Comparison of ENCODE assay signal across 15 mouse cellular contexts in the genomic region with DNA sequence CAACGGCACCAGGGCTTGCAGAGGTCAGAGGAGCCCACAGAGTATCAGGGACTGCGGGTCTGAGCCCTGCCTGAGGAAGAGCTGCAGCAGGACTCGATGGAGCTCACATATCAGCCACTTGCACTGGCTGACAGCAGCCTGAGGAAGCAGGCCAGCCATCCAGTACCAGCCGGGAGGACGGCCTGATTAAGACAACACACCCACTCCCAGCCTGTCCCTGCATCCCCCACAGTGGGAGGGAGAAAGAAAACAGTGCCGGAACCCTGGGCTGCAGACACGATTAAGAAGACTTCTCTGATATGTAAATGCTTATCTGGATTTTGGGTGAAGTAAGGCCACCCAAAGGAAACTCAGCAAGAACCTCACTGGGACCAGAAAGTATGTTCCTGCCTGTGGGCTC. TPM values are rescaled to one million over a fixed set of nuclear protein-coding genes. Genes with fewer than 3 reads are reported as not detected.
DNase-seq lines count a peak whose midpoint lies in the region; ATAC-seq lines count a peak whose summit lies in the region.
"Had no signal": no experiment of that assay in that cellular context is flagged by ENCODE, and none has a peak within 500 bp of the region (broad histone marks: within the 10 kb centered on the region; RNA-seq: fewer than 3 reads in every experiment).

No protein-coding gene starts in this region.

- H3K9ac ChIP-seq in kidney, embryonic 15.5 days = no peak overlapping the region
- peak overlapping the region; percentile 23; the same call in 1 of the 2 replicates for H3K9ac ChIP-seq in midbrain, embryonic 13.5 days (replicated peaks)
- no peak overlapping the region for H3K9ac ChIP-seq in midbrain, embryonic 11.5 days (ENCODE audit: low read length)
- H3K9ac ChIP-seq in neural tube, embryonic 14.5 days (replicated peaks; ENCODE audit: low read depth, low read length) = no peak overlapping the region
- H3K9ac ChIP-seq: embryonic facial prominence, embryonic 13.5 days; forebrain, embryonic 12.5 days; intestine, embryonic 15.5 days had no signal

- no peak overlapping the region for H3K4me3 ChIP-seq in kidney, embryonic 15.5 days (replicated peaks)
- no peak overlapping the region for H3K4me3 ChIP-seq in midbrain, embryonic 13.5 days (replicated peaks)
- no peak overlapping the region for H3K4me3 ChIP-seq in midbrain, embryonic 11.5 days (ENCODE audit: low read depth, low read length)
- H3K4me3 ChIP-seq in neural tube, embryonic 14.5 days (ENCODE audit: low read depth, low read length) = no peak overlapping the region
- H3K4me3 ChIP-seq: embryonic facial prominence, embryonic 13.5 days; forebrain, embryonic 12.5 days; hindbrain, embryonic 10.5 days; intestine, embryonic 15.5 days; limb, embryonic 13.5 days had no signal

- H3K9me3 ChIP-seq in kidney, embryonic 15.5 days (replicated peaks) = 0 out of 2 replicates have a peak, but pooled peaks cover 5% of the 10 kb centered on the region
- no peaks in the 10 kb centered on the region for H3K9me3 ChIP-seq in midbrain, embryonic 13.5 days
- H3K9me3 ChIP-seq in midbrain, embryonic 11.5 days (ENCODE audit: control insufficient read depth, low read length) = no peaks in the 10 kb centered on the region
- no peaks in the 10 kb centered on the region for H3K9me3 ChIP-seq in neural tube, embryonic 14.5 days (ENCODE audit: control insufficient read depth, low read length)
- H3K9me3 ChIP-seq: embryonic facial prominence, embryonic 13.5 days; forebrain, embryonic 12.5 days; hindbrain, embryonic 10.5 days; intestine, embryonic 15.5 days; limb, embryonic 13.5 days had no signal

- ATAC-seq in kidney, embryonic 15.5 days (replicated peaks; ENCODE audit: low FRiP score) = no peak
- ATAC-seq in midbrain, embryonic 13.5 days = no peak
- no peak for ATAC-seq in midbrain, embryonic 11.5 days (ENCODE audit: low FRiP score)
- no peak for ATAC-seq in neural tube, embryonic 14.5 days (ENCODE audit: low read depth)
- ATAC-seq: intestine, embryonic 15.5 days had no signal

- H3K27me3 ChIP-seq in kidney, embryonic 15.5 days = no peaks in the 10 kb centered on the region
- H3K27me3 ChIP-seq in midbrain, embryonic 13.5 days = no peaks in the 10 kb centered on the region
- no peaks in the 10 kb centered on the region for H3K27me3 ChIP-seq in midbrain, embryonic 11.5 days (ENCODE audit: control insufficient read depth, insufficient read depth, low read length)
- no peaks in the 10 kb centered on the region for H3K27me3 ChIP-seq in neural tube, embryonic 14.5 days (ENCODE audit: control insufficient read depth, insufficient read depth, low read length)
- H3K27me3 ChIP-seq: embryonic facial prominence, embryonic 13.5 days; forebrain, embryonic 12.5 days; intestine, embryonic 15.5 days; limb, embryonic 13.5 days had no signal

- H3K4me2 ChIP-seq in kidney, embryonic 15.5 days = no peak overlapping the region
- H3K4me2 ChIP-seq in midbrain, embryonic 13.5 days (replicated peaks) = no peak overlapping the region
- no peak overlapping the region for H3K4me2 ChIP-seq in midbrain, embryonic 11.5 days
- no peak overlapping the region for H3K4me2 ChIP-seq in neural tube, embryonic 14.5 days (ENCODE audit: low read depth, low read length)
- H3K4me2 ChIP-seq: embryonic facial prominence, embryonic 13.5 days; forebrain, embryonic 12.5 days; intestine, embryonic 15.5 days had no signal

- H3K27ac ChIP-seq in kidney, embryonic 15.5 days = 0 out of 2 replicates have a peak overlapping the region, but pooled peaks have one; percentile 14
- H3K27ac ChIP-seq in midbrain, embryonic 13.5 days = no peak overlapping the region
- H3K27ac ChIP-seq in midbrain, embryonic 11.5 days (ENCODE audit: low read depth, low read length) = no peak overlapping the region
- H3K27ac ChIP-seq in neural tube, embryonic 14.5 days (ENCODE audit: low read depth, low read length) = peak overlapping the region; percentile 18; the same call in 1 of the 2 replicates
- H3K27ac ChIP-seq: embryonic facial prominence, embryonic 13.5 days; forebrain, embryonic 12.5 days; hindbrain, embryonic 10.5 days; intestine, embryonic 15.5 days; limb, embryonic 13.5 days; stomach, postnatal 0 days had no signal

- no peak for DNase-seq in kidney, adult 18-20 months
- DNase-seq in midbrain, embryonic 11.5 days (ENCODE audit: low spot score, missing footprints) = no peak
- DNase-seq in ZHBTc4 (ENCODE audit: low read depth, low spot score) = peak; percentile 45
- DNase-seq in retina, postnatal 1 day = no peak
- DNase-seq: gastrocnemius, postnatal 10 days; lung, postnatal 4 days had no signal

- peaks cover 42% of the 10 kb centered on the region for H3K4me1 ChIP-seq in kidney, embryonic 15.5 days
- H3K4me1 ChIP-seq in midbrain, embryonic 13.5 days (replicated peaks) = peaks cover 65% of the 10 kb centered on the region
- H3K4me1 ChIP-seq in midbrain, embryonic 11.5 days (ENCODE audit: control insufficient read depth, insufficient read depth, low read length) = peaks cover 14% of the 10 kb centered on the region
- H3K4me1 ChIP-seq in neural tube, embryonic 14.5 days (ENCODE audit: control insufficient read depth, insufficient read depth, low read length) = peaks cover 33% of the 10 kb centered on the region

- 30% methylated on average over 7 of the region's 7 CpGs for WGBS in kidney, embryonic 15.5 days
- WGBS in midbrain, embryonic 13.5 days = 76% methylated on average over 7 of the region's 7 CpGs
- WGBS in midbrain, embryonic 11.5 days = 64% methylated on average over 7 of the region's 7 CpGs
- 56% methylated on average over 7 of the region's 7 CpGs for WGBS in neural tube, embryonic 14.5 days

- peaks cover 76% of the 10 kb centered on the region for H3K36me3 ChIP-seq in kidney, embryonic 15.5 days
- H3K36me3 ChIP-seq in midbrain, embryonic 13.5 days = peaks cover 69% of the 10 kb centered on the region
- peaks cover 5% of the 10 kb centered on the region for H3K36me3 ChIP-seq in midbrain, embryonic 11.5 days (ENCODE audit: control insufficient read depth, insufficient read depth, low read length)
- peaks cover 19% of the 10 kb centered on the region for H3K36me3 ChIP-seq in neural tube, embryonic 14.5 days (ENCODE audit: control insufficient read depth, insufficient read depth, low read length)

RNA-seq across cellular contexts. Expression of gene Lemd2, which starts 4.4 kb away (rescaled TPM):
- polyA plus RNA-seq in kidney, embryonic 15.5 days (2015; fragmentation: Nextera tagmentation; extraction: Ambion mirVana) = 13.3 and 16.7 TPM in 2 replicates
- 16.5 and 24.0 TPM in 2 replicates for polyA plus RNA-seq in midbrain, embryonic 13.5 days (2015; fragmentation: Nextera tagmentation; extraction: Ambion mirVana)
- polyA plus RNA-seq in midbrain, embryonic 11.5 days (2014; fragmentation: Nextera tagmentation; extraction: Ambion mirVana) = 13.2 and 16.3 TPM in 2 replicates
- 15.6 and 18.0 TPM in 2 replicates for polyA plus RNA-seq in neural tube, embryonic 14.5 days (2014; fragmentation: Nextera tagmentation; extraction: Ambion mirVana)

RNA-seq across cellular contexts. Expression of gene Ip6k3, which starts 32.3 kb away (rescaled TPM):
- polyA plus RNA-seq in kidney, embryonic 15.5 days (2015; fragmentation: Nextera tagmentation; extraction: Ambion mirVana) = 0.10 and 0.27 TPM in 2 replicates
- 0.22 and 0.46 TPM in 2 replicates for polyA plus RNA-seq in midbrain, embryonic 13.5 days (2015; fragmentation: Nextera tagmentation; extraction: Ambion mirVana)
- 0.07 and 0.48 TPM in 2 replicates for polyA plus RNA-seq in midbrain, embryonic 11.5 days (2014; fragmentation: Nextera tagmentation; extraction: Ambion mirVana)
- polyA plus RNA-seq in neural tube, embryonic 14.5 days (2014; fragmentation: Nextera tagmentation; extraction: Ambion mirVana) = 0.44 and 0.62 TPM in 2 replicates

Comparison
In these comparisons a context has a peak if more than half of its experiments do, and no peak if none do; other contexts are left out.
1. H3K27ac ChIP-seq: peak in kidney, embryonic 15.5 days (single experiment) and neural tube, embryonic 14.5 days (single experiment); none in midbrain, embryonic 13.5 days (single experiment) and midbrain, embryonic 11.5 days (single experiment).